Mouse (Mus musculus): ENCODE results near the gene Rara. TPM values are rescaled to one million over a fixed set of nuclear protein-coding genes. Genes with fewer than 3 reads are reported as not detected.
"Not testable (repeated sequence)": the region's sequence is repeated elsewhere in the genome, so short reads cannot be mapped to it uniquely, and the experiment has no call there.

Gene Rara
- polyA plus RNA-seq, 1 experiment from 2014 or later: 36.9 TPM

DNA sequence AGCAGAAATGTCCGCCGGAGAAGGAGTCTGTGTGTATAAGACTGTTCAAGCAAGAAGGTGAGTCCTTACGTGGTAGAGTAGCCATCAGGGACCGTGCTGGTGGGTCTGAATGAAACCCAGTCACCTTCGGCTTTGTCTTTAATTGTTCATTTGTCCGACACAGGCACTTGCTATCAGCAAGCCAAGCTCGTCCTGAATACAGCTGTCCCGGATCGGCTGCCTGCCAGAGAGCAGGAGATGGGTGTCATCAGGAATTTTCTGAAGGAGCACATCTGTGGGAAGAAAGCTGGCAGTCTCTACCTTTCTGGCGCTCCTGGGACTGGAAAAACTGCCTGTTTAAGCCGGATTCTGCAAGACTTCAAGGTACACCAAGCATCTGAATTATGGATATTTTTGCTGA, 17.2 kb upstream of the Rara start:
- DNase-seq (ENCODE audit: low spot score): no peak

DNA sequence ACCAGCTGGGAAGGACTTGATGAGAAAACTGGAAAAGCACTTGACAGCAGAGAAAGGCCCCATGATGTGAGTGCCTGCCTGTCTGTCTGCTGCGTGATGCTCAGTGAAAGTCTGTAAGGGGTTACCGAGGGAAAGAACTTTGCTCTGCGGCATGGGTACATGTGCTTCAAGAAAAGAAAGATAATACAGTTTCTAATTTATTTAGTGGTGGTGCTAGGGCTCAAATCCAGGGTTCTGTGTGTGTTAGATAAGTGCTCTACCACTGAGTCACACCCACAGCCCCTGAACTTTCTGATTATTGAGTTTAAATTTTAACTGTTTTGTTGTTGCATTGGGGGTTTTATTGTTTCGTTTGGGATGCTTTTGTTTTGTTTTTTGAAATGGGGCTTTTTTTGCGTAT, 16.1 kb upstream of the Rara start:
- DNase-seq (ENCODE audit: low spot score): no peak
- H3K36me3 ChIP-seq: peaks cover 64% of the 10 kb centered on the region
- no peak overlapping the region for H3K4me3 ChIP-seq
- H3K27me3 ChIP-seq (ENCODE audit: insufficient read depth, poor library complexity, severe bottlenecking): no peaks in the 10 kb centered on the region
- peaks cover 30% of the 10 kb centered on the region for H3K4me1 ChIP-seq
- no peak overlapping the region for H3K27ac ChIP-seq
- no peaks in the 10 kb centered on the region for H3K9me3 ChIP-seq
- 83% methylated on average over 5 of the region's 5 CpGs for WGBS

More for the DNA sequence above, 17.2 kb upstream of the Rara start:
- H3K36me3 ChIP-seq: peaks cover 57% of the 10 kb centered on the region
- H3K4me1 ChIP-seq: peaks cover 36% of the 10 kb centered on the region
- WGBS: 76% methylated on average over 11 of the region's 11 CpGs
- H3K27me3 ChIP-seq (ENCODE audit: insufficient read depth, poor library complexity, severe bottlenecking): no peaks in the 10 kb centered on the region
- no peaks in the 10 kb centered on the region for H3K9me3 ChIP-seq
- no peak overlapping the region for H3K27ac ChIP-seq
- peak overlapping the region; percentile 79; the same call in 1 of the 2 replicates for H3K4me3 ChIP-seq

DNA sequence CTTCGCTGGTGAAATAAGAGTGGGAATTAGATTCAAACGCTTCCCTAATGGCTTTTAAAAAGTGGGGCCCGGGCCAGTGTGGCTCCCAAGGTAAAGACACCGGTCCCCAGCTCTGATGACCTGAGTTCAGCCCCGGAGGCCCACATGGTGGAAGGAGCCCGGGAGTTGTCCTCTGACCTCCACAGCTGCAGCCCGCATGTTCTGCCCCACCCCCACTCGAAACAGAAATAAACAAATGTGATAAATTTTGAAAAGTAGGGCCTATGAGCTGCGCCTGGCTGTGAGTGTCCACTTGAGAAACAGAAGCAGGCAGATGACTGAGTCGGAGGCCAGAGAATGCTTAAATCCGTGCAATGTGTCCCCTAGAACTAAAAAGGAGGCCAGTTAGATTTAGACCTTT, 13.4 kb upstream of the Rara start:
- H3K9me3 ChIP-seq: no peaks in the 10 kb centered on the region
- H3K27me3 ChIP-seq (ENCODE audit: insufficient read depth, poor library complexity, severe bottlenecking): no peaks in the 10 kb centered on the region
- DNase-seq (ENCODE audit: low spot score): no peak
- H3K4me1 ChIP-seq: peaks cover 30% of the 10 kb centered on the region
- peaks cover 90% of the 10 kb centered on the region for H3K36me3 ChIP-seq
- 81% methylated on average over 11 of the region's 11 CpGs for WGBS
- H3K4me3 ChIP-seq: no peak overlapping the region
- H3K27ac ChIP-seq: no peak overlapping the region

DNA sequence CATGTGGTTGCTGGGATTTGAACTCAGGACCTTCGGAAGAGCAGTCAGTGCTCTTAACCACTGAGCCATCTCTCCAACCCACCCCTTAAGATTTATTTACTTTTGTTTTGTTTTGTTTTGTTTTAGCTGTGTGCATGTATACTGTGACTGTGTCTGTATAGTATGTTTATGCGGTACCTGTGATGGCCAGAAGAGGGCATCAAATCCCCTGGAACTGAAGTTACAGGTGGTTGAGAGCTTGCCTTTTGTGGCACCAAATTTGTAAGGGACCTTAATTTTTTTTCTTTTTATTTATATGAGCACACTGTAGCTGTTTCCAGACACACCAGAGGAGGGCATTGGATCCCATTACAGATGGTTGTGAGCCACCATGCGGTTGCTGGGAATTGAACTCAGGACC, 11.2 kb upstream of the Rara start:
- H3K4me3 ChIP-seq; H3K27me3 ChIP-seq (ENCODE audit: insufficient read depth, poor library complexity, severe bottlenecking); H3K27ac ChIP-seq; H3K9me3 ChIP-seq; DNase-seq (ENCODE audit: low spot score): not testable (repeated sequence)
- 92% methylated on average over 3 of the region's 3 CpGs for WGBS
- Histone ChIP-seq H3K36me3 (peaks cover 97% of the 10 kb centered on the region), H3K4me1 (peaks cover 16% of the 10 kb centered on the region; the same call in 1 of the 2 replicates)

DNA sequence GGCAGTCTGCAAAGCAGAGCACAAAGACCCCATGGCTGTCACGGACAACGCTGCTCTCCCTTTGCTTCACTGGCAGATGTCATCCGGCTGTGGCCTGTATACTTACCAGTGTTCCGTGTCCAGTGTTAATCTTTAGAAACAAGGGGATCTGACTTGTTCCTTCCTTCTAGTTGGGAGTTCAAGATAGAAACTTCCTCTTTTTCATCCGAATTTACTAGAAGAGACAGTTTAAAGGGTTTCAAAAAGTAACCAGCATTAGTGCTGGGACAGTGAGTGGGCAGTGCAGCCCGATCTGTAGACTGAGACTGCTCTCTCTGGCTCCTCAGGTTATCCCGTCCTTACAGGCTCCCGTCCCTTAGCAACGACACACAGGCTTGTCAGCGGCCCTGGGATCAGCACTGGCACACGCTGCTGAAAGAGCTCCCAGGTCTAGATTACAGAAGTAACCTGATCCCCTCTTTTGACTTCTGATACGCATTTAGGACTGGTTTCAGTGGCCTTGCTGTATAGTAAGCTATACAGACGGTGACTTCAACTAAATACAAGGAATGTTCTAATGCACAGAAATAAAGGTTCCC, 10.1 kb upstream of the Rara start:
- no peak for DNase-seq (ENCODE audit: low spot score)
- H3K4me1 ChIP-seq: peaks cover 21% of the 10 kb centered on the region
- H3K4me3 ChIP-seq: no peak overlapping the region
- no peaks in the 10 kb centered on the region for H3K9me3 ChIP-seq
- no peak overlapping the region; the same call in 1 of the 2 replicates for H3K27ac ChIP-seq
- no peaks in the 10 kb centered on the region for H3K27me3 ChIP-seq (ENCODE audit: insufficient read depth, poor library complexity, severe bottlenecking)
- WGBS: 46% methylated on average over 13 of the region's 13 CpGs
- H3K36me3 ChIP-seq: peaks cover 96% of the 10 kb centered on the region

DNA sequence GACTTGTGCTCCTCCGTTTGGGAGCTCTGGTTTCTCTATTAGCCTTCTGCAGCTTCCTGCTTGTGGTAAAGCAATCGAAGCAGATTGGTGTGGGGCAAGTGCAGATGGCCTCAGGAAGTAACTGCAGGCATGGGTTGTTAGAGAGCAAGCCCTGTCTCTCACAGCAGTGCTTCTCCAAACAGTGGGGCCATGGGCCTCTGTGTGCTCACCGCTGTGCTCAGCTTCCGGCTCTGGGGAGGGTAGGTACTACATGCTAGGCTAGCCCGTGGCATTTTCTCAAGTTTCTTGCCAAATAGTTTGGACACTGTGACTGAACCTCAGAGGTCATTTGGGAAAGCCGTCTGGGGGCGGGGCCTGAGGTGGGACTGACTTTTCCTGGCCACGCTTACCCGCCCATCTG, 9.4 kb upstream of the Rara start:
- Histone ChIP-seq H3K9me3 (no peaks in the 10 kb centered on the region), H3K27ac (no peak overlapping the region), H3K27me3 (ENCODE audit: insufficient read depth, poor library complexity, severe bottlenecking) (no peaks in the 10 kb centered on the region), H3K4me1 (peaks cover 27% of the 10 kb centered on the region), H3K36me3 (peaks cover 92% of the 10 kb centered on the region), H3K4me3 (no peak overlapping the region)
- WGBS: 78% methylated on average over 9 of the region's 9 CpGs
- no peak for DNase-seq (ENCODE audit: low spot score)

DNA sequence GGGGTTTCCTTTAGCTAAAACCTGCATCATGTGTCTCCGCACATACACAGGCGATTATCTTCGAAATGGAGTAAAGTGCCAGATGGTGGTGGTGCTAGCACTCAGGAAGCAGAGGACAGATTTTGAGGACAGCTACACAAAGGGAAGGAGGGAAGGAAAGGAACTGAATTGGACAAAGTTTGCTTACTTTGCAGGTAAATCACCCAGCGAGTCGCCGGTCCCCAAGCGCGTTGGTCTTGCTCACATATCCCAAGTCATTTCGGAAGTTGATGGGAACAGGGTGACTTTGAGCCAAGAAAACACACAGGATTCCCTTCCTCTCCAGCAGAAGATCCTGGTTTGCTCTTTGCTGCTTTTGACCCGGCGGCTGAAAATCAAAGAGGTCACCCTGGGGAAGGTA, 8.6 kb upstream of the Rara start:
- H3K27ac ChIP-seq: no peak overlapping the region
- WGBS: 94% methylated on average over 11 of the region's 11 CpGs
- H3K27me3 ChIP-seq (ENCODE audit: insufficient read depth, poor library complexity, severe bottlenecking): no peaks in the 10 kb centered on the region
- peaks cover 32% of the 10 kb centered on the region for H3K4me1 ChIP-seq
- H3K36me3 ChIP-seq: peaks cover 85% of the 10 kb centered on the region
- no peaks in the 10 kb centered on the region for H3K9me3 ChIP-seq
- no peak overlapping the region for H3K4me3 ChIP-seq
- DNase-seq (ENCODE audit: low spot score): no peak

DNA sequence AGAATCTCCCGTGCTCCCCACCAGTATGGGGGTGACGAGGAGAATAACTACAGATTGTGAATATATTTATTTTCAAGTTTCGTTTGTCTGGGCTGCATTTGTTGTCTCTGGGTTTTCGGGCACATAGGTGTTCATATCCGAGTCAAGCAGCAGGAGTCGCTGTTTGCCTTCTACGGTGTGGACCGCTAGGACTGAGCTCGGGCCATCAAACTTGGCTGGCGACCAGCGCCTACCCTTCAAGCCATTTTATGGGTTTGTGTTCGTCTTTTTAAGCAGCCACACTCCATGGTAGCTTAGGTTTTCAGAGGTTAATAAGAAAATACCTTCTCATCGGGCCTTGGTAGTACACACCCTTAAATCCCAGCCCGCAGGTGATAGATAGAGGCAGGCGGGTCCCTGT, 5.8 kb upstream of the Rara start:
- H3K9me3 ChIP-seq; H3K27ac ChIP-seq; H3K4me3 ChIP-seq; H3K27me3 ChIP-seq (ENCODE audit: insufficient read depth, poor library complexity, severe bottlenecking); DNase-seq (ENCODE audit: low spot score): not testable (repeated sequence)
- WGBS: 57% methylated on average over 15 of the region's 15 CpGs
- peaks cover 61% of the 10 kb centered on the region for H3K36me3 ChIP-seq
- H3K4me1 ChIP-seq: peaks cover 59% of the 10 kb centered on the region

DNA sequence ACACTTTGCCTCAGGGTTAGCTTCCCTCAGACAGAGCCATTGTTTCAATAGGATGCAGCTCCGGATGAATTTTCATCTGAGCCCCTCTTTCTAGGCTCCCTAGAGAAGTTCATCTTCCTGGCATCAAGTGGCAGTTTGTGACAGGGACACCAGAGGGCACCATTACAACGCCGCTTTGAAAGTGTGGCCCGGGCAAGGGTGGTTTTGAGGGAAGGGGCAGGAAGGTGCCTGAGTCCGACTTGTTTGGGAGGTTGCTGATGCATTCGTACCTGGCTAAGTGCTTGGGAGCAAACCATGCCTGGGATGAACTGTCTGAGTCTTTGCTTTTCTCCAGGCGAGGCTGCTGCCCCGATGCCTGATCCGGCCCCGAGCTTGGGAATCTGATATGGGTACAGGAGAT, 5.3 kb upstream of the Rara start:
- peak; percentile 78 for DNase-seq (ENCODE audit: low spot score)
- Histone ChIP-seq H3K36me3 (peaks cover 56% of the 10 kb centered on the region), H3K4me1 (peaks cover 57% of the 10 kb centered on the region), H3K27ac (0 out of 2 replicates have a peak overlapping the region, but pooled peaks have one; percentile 16)
- 53% methylated on average over 10 of the region's 10 CpGs for WGBS
- not testable (repeated sequence) for H3K4me3 ChIP-seq; H3K27me3 ChIP-seq (ENCODE audit: insufficient read depth, poor library complexity, severe bottlenecking); H3K9me3 ChIP-seq

DNA sequence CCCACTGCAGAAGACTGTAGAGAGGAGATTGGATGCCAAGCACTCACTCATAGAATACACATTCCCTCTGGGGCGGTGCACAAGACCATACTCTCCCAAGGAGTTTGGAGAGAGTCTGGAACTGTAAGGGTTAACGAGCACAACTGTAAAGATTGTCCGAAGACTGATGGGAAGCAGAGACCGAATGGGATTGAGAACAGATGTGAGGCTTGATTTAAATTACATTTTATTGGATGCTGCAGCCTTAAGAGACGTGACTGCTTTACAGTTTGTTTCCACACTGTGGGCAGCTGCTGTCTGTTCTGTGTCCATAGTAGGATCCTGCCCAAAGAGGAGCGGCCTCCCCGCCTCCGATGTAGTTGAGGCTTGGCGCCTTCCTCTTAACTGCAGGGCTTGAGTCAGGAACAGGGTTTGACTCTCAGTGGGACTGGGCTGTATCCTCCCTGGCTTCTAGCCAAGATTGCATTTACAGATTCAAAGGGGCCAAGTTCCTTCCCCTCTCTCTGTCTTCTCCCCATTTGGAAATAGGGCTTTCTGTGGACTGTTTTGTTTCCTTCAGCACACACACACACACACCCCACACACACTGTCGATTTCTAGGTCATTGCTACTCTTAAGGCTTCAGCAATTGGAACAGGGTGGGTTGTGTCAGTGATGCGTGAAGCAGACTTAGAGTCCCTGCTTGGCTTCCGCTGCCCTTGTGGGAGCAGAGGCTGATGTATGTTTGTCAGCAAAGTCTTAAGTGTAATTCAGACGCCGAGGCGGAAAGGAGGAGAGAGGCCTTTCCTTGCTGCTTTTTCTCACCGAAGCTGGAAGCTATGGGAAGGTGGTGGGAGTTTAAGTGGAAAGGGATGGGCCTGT, 4.5 kb upstream of the Rara start:
- Histone ChIP-seq H3K27ac (0 out of 2 replicates have a peak overlapping the region, but pooled peaks have one; percentile 16), H3K36me3 (peaks cover 48% of the 10 kb centered on the region), H3K4me1 (peaks cover 57% of the 10 kb centered on the region)
- 66% methylated on average over 16 of the region's 16 CpGs for WGBS
- not testable (repeated sequence) for H3K27me3 ChIP-seq (ENCODE audit: insufficient read depth, poor library complexity, severe bottlenecking); H3K9me3 ChIP-seq; H3K4me3 ChIP-seq; DNase-seq (ENCODE audit: low spot score)

DNA sequence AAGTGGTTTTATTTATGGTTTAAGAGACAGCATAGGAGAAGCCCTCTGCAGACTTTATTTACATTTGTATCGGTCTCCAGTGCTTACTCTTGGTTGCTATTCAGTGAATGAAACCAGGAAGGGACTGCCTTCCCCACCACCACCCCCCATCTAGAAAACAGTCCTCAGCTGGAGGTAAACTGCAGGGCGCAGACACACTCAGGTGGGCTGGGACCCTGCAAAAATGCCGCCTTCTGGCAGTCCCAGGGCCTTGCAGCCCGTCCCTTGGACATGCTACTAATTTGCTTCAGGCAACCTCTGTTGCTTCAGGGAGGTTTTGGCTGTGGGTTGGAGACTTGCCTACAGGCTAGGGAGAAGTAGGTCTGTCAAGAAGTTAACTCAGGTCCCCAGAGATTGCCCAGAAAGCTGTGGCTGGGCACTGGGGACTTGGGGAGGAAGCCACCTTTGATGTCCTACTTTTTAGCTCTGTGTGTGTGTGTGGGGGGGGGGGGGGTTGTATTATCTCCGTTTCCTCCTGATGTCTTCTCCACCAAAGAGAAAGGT, 2.9 kb upstream of the Rara start:
- H3K4me1 ChIP-seq: peaks cover 69% of the 10 kb centered on the region
- no peaks in the 10 kb centered on the region for H3K27me3 ChIP-seq (ENCODE audit: insufficient read depth, poor library complexity, severe bottlenecking)
- H3K27ac ChIP-seq: peak overlapping the region; percentile 89
- no peaks in the 10 kb centered on the region for H3K9me3 ChIP-seq
- WGBS: 47% methylated on average over 5 of the region's 5 CpGs
- no peak overlapping the region for H3K4me3 ChIP-seq
- peaks cover 32% of the 10 kb centered on the region for H3K36me3 ChIP-seq
- no peak for DNase-seq (ENCODE audit: low spot score)

DNA sequence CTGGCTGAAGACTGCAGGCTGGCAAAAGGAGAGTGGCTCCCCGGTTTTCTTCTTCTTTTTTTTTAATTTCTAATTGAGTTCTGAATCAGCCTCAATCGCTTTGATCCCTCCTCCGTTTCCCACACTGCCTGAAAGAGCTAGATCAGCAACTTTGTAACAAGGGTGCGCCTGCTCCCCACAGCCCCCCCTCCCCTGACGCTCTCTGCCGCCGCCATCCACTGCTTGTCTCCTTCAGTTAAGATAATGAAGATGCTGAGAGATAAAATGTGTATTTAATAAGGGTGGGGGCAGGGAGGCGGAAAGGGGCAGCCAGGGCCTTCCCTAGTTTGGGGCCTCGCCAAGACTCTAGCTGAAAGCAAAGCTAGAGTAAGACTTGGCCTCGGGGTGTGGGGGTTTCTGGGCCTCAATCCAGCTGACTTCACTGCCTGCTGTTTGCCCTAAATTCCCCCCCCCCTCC, 2.3 kb upstream of the Rara start:
- peak overlapping the region; percentile 89 for H3K27ac ChIP-seq
- 19% methylated on average over 10 of the region's 10 CpGs for WGBS
- no peaks in the 10 kb centered on the region for H3K9me3 ChIP-seq
- H3K4me1 ChIP-seq: peaks cover 75% of the 10 kb centered on the region
- H3K27me3 ChIP-seq (ENCODE audit: insufficient read depth, poor library complexity, severe bottlenecking): no peaks in the 10 kb centered on the region
- peak overlapping the region; percentile 33 for H3K4me3 ChIP-seq
- peaks cover 26% of the 10 kb centered on the region for H3K36me3 ChIP-seq
- DNase-seq (ENCODE audit: low spot score): no peak

DNA sequence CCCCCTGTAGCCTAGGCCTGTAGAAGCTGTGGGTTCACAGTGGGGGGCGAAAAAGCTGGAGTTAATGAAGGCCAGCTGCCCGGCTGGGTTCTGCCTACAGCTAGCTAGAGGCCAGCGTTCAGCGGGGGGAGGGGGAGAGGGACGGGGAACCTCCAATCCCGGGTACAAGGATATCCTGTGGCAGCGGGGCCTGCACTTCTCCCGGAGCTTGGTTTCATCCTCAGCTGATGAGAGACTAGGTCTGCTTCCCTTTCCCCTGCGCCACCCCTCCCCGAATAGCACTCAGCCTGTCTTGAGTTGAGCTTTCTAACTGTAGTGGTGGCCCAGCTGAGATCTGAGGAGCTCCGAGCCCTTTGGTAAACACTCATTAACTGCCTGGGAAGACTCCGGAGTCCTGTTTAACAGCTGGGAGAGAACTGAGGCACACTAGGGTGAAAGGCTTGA, 1.7 kb upstream of the Rara start:
- peak overlapping the region; percentile 33 for H3K4me3 ChIP-seq
- H3K27ac ChIP-seq: peak overlapping the region; percentile 89
- H3K36me3 ChIP-seq: peaks cover 20% of the 10 kb centered on the region
- H3K9me3 ChIP-seq: no peaks in the 10 kb centered on the region
- 10% methylated on average over 12 of the region's 12 CpGs for WGBS
- DNase-seq (ENCODE audit: low spot score): no peak
- H3K4me1 ChIP-seq: peaks cover 81% of the 10 kb centered on the region
- H3K27me3 ChIP-seq (ENCODE audit: insufficient read depth, poor library complexity, severe bottlenecking): no peaks in the 10 kb centered on the region

Measured in heart, embryonic 10.5 days (tissue).